Mouse (Mus musculus) cerebellum, adult 2 months (tissue): ENCODE measurements at regions not wholly inside any gene's neighbourhood (a gene's known extent, or its start where the extent isn't known, plus 50 kb on each side); places are given as distances from the start of the nearest gene placed in this dataset.

Experiments
- CTCF ChIP-seq: fragments of 200-500 bp; IDR thresholded peaks from 2 replicates; pipeline ENCODE4 v1.5.1; 2011; ENCODE audit warnings: low read depth, mild to moderate bottlenecking, control low read depth, low read length, moderate library complexity, borderline replicate concordance; ENCODE audit not compliant: insufficient read depth
- POLR2A ChIP-seq: fragments of 200-500 bp; IDR thresholded peaks from 2 replicates; pipeline ENCODE4 v1.6.1; 2011; ENCODE audit warnings: low read length, control low read depth, borderline replicate concordance; ENCODE audit not compliant: insufficient read depth

- no peak for TF ChIP-seq CTCF
- TF ChIP-seq POLR2A: no peak
Measured at GRCm38 (mm10) chr4:56506786-56507185, 233.1 kb upstream of the Gm26657 start.
